Mouse (Mus musculus) limb, embryonic 12.5 days (tissue): ENCODE data around the gene Krtap31-1. TPM values are rescaled to one million over a fixed set of nuclear protein-coding genes. Genes with fewer than 3 reads are reported as not detected.
"Not testable (repeated sequence)": the region's sequence is repeated elsewhere in the genome, so short reads cannot be mapped to it uniquely, and the experiment has no call there.

Experiments
- ATAC-seq: fragments of 200-750 bp; cut with Nextera tagmentation; 2 replicates; pipeline ENCODE4 v1.8.0; 2017; ENCODE audit warnings: low read depth, moderate TSS enrichment; ENCODE audit not compliant: insufficient number of reproducible peaks, insufficient read depth, low FRiP score, low TSS enrichment
- H3K27ac ChIP-seq: fragments of 300-500 bp; sonication (generic); 2 replicates; pipeline ENCODE4 v1.5.1; 2016; ENCODE audit warnings: mild to moderate bottlenecking, moderate library complexity
- H3K27me3 ChIP-seq: fragments of 300-500 bp; sonication (generic); 2 replicates; pipeline ENCODE4 v1.6.1; 2016; ENCODE audit warnings: mild to moderate bottlenecking, moderate library complexity
- H3K36me3 ChIP-seq: fragments of 300-500 bp; sonication (generic); 2 replicates; pipeline ENCODE4 v1.6.1; 2016; ENCODE audit warnings: mild to moderate bottlenecking, moderate library complexity
- H3K4me1 ChIP-seq: fragments of 300-500 bp; sonication (generic); replicated peaks from 2 replicates; pipeline ENCODE4 v1.6.1; 2016
- H3K4me2 ChIP-seq: fragments of 300-500 bp; sonication (generic); 2 replicates; pipeline ENCODE4 v1.6.1; 2016; ENCODE audit warnings: mild to moderate bottlenecking, moderate library complexity
- H3K4me3 ChIP-seq: fragments of 300-500 bp; sonication (generic); replicated peaks from 2 replicates; pipeline ENCODE4 v1.5.1; 2016; ENCODE audit warnings: mild to moderate bottlenecking
- H3K9ac ChIP-seq: fragments of 300-500 bp; sonication (generic); replicated peaks from 2 replicates; pipeline ENCODE4 v1.6.1; 2016; ENCODE audit warnings: mild to moderate bottlenecking, moderate library complexity
- H3K9me3 ChIP-seq: fragments of 300-500 bp; sonication (generic); 2 replicates; pipeline ENCODE4 v1.6.1; 2016; ENCODE audit warnings: mild to moderate bottlenecking, moderate library complexity
- WGBS: fragments of 180-500 bp; shearing (Covaris S2); methylation state at CpG from one replicate; pipeline ENCODE4 v1.1.7; 2016; 5-methylcytosine and 5-hydroxymethylcytosine counted together
- polyA plus RNA-seq: library from polyadenylated mRNA; unstranded; fragments of >200 nt; fragmentation: Nextera tagmentation; extraction: Ambion mirVana; gene quantifications from 2 replicates; pipeline ENCODE4 v1.2.1, GENCODE M21; 2016

Gene Krtap31-1
- not detected in 2 replicates for polyA plus RNA-seq

DNA sequence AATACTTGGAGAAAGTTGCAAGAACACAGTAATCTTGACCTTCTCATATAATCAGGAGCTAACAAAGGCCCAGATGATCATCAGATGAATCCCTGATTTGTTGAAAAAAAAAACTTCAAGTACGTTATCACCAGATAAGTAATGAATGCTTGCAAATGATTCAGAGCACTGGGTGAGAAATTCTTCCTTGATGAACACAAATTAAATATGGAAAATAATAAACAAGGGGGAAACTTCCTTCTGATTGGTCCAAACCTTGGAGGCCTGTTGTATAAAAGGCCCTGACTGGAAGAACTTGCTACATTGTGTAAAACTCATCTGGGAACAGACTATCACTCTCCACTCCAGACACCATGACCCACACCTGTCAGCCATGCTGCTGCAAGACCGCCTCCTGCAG is at the start of gene Krtap31-1:
Krtap31-1 (plus strand) TSS at position 301 of the 400 bp plus-strand sequence.
- Histone ChIP-seq H3K4me1 (no peaks in the 10 kb centered on the region), H3K4me2 (no peak within 1 kb of the TSS), H3K4me3 (no peak within 1 kb of the TSS), H3K27ac (no peak within 1 kb of the TSS), H3K36me3 (no peaks in the 10 kb centered on the region), H3K9me3 (no peaks in the 10 kb centered on the region), H3K27me3 (no peaks in the 10 kb centered on the region), H3K9ac (no peak within 1 kb of the TSS)
- no peak for ATAC-seq
- WGBS: 82% methylated on average over 2 of the region's 2 CpGs

DNA sequence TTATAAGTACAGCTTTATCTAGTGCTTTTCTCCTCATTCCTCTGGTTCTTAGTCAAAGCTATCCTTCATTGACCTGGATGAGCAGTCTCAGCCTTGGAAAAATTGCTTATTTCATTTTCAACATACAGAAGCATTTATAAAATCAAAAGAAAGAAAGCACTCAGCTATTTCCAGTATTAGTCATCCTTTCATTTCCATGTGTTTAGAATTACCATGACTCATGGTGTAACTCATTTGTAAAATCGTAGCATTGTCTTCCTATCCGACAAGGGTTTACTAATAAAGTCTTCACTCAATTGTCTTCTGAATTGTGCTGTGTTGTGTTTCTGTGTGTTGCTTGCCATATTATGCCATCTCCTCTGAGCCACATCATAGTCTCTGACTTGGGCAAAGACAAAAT is 49.0 kb upstream of the Krtap31-1 start:
- Histone ChIP-seq H3K9ac (no peak overlapping the region), H3K27ac (no peak overlapping the region), H3K27me3 (no peaks in the 10 kb centered on the region), H3K4me1 (no peaks in the 10 kb centered on the region), H3K4me2 (no peak overlapping the region), H3K9me3 (no peaks in the 10 kb centered on the region), H3K36me3 (no peaks in the 10 kb centered on the region), H3K4me3 (no peak overlapping the region)
- ATAC-seq: no peak
- 82% methylated on average over 2 of the region's 2 CpGs for WGBS

DNA sequence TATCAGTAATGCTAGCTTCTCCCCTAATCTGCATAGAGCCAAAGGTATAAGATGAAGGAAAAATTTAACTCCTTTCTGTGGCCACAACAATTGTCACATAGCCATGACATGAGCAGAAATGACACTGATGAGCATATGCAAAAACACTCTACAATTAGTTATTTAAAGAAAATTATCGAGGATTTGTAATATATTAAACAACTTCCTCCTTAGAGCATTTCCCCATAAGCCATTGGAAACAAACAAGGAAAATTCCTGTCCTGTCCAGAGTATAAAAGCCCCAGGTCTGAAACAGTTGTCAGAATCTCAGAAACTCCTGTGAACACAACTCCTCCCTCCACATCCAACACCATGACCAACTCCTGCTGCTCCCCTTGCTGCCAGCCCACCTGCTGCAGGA is 43.5 kb upstream of the Krtap31-1 start, which contains the start of gene Gm11559:
Gm11559 (plus strand) TSS at position 301 of the 400 bp plus-strand sequence.
- not testable (repeated sequence) for H3K4me3 ChIP-seq, H3K27ac ChIP-seq, ATAC-seq, H3K9ac ChIP-seq, H3K4me2 ChIP-seq, H3K9me3 ChIP-seq, H3K4me1 ChIP-seq, H3K27me3 ChIP-seq, H3K36me3 ChIP-seq
- 76% methylated on average over 1 of the region's 1 CpGs for WGBS

GRCm38 (mm10) chr11:99873089-99873488 is 34.6 kb upstream of the Krtap31-1 start, which contains the start of gene Krtap9-1:
TSS of gene Krtap9-1 (plus strand) at chr11:99873389.
- H3K4me3 ChIP-seq, H3K9me3 ChIP-seq, H3K9ac ChIP-seq, H3K27me3 ChIP-seq, H3K36me3 ChIP-seq, H3K4me2 ChIP-seq, H3K4me1 ChIP-seq, ATAC-seq, H3K27ac ChIP-seq: not testable (repeated sequence)
- 66% methylated on average over 1 of the region's 1 CpGs for WGBS

GRCm38 (mm10) chr11:99878887-99879286 is 28.8 kb upstream of the Krtap31-1 start, which contains the start of gene Gm11567:
TSS of gene Gm11567 (plus strand) at chr11:99879187.
- H3K9ac ChIP-seq, H3K27ac ChIP-seq, H3K9me3 ChIP-seq, H3K27me3 ChIP-seq, ATAC-seq, H3K36me3 ChIP-seq, H3K4me3 ChIP-seq, H3K4me2 ChIP-seq, H3K4me1 ChIP-seq: not testable (repeated sequence)
- 50% methylated on average over 1 of the region's 1 CpGs for WGBS

DNA sequence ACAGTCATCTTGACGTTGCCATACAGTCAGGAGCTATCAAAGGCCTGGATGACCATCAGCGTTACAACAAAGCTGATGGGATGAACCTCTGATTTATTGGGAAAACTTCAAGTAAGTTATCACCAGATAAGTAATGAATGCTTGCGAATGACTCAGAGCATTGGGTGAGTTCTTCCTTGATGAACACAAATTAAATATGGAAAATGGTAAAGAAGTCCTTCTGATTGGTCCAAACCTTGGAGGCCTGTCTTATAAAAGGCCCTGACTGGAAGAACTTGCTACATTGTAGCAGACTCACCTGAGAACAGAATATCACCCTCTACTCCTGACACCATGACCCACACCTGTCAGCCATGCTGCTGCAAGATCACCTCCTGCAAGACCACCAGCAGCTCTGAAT is 6.7 kb downstream of the Krtap31-1 start, which contains the start of gene Gm11565:
Gm11565 (plus strand) TSS at position 301 of the 400 bp plus-strand sequence.
- Histone ChIP-seq H3K27me3 (no peaks in the 10 kb centered on the region), H3K9me3 (no peaks in the 10 kb centered on the region), H3K27ac (no peak within 1 kb of the TSS), H3K9ac (no peak within 1 kb of the TSS), H3K36me3 (no peaks in the 10 kb centered on the region), H3K4me1 (no peaks in the 10 kb centered on the region), H3K4me3 (no peak within 1 kb of the TSS), H3K4me2 (no peak within 1 kb of the TSS)
- WGBS: 92% methylated on average over 3 of the region's 3 CpGs
- ATAC-seq: no peak

- Histone ChIP-seq H3K9me3 (peaks cover 3% of the 10 kb centered on the region; the same call in 1 of the 2 replicates), H3K4me2 (no peak within 1 kb of the TSS), H3K9ac (no peak within 1 kb of the TSS), H3K36me3 (no peaks in the 10 kb centered on the region), H3K4me3 (no peak within 1 kb of the TSS), H3K27ac (no peak within 1 kb of the TSS), H3K27me3 (no peaks in the 10 kb centered on the region; the same call in 1 of the 2 replicates), H3K4me1 (no peaks in the 10 kb centered on the region)
- 94% methylated on average over 1 of the region's 1 CpGs for WGBS
- ATAC-seq: no peak
These were observed 28.3 kb downstream of the Krtap31-1 start, which contains the start of gene Krtap31-2 for GRCm38 (mm10) chr11:99935991-99936390. TSS of gene Krtap31-2 (plus strand) at chr11:99936291.

GRCm38 (mm10) chr11:99937751-99938264 is 30.1 kb downstream of the Krtap31-1 start:
- WGBS: 86% methylated on average over 9 of the region's 9 CpGs
- Histone ChIP-seq H3K9me3 (no peaks in the 10 kb centered on the region), H3K36me3 (no peaks in the 10 kb centered on the region), H3K27ac (no peak overlapping the region), H3K4me2 (no peak overlapping the region), H3K9ac (no peak overlapping the region), H3K4me3 (no peak overlapping the region), H3K4me1 (no peaks in the 10 kb centered on the region), H3K27me3 (no peaks in the 10 kb centered on the region)
- no peak for ATAC-seq

GRCm38 (mm10) chr11:99948175-99948574 is 40.5 kb downstream of the Krtap31-1 start, which contains the start of gene Krtap9-5:
TSS of gene Krtap9-5 (plus strand) at chr11:99948475.
- Histone ChIP-seq H3K4me1 (no peaks in the 10 kb centered on the region), H3K36me3 (no peaks in the 10 kb centered on the region), H3K9me3 (no peaks in the 10 kb centered on the region), H3K27me3 (no peaks in the 10 kb centered on the region), H3K4me2 (no peak within 1 kb of the TSS), H3K9ac (no peak within 1 kb of the TSS), H3K27ac (no peak within 1 kb of the TSS), H3K4me3 (no peak within 1 kb of the TSS)
- ATAC-seq: no peak
- 87% methylated on average over 2 of the region's 2 CpGs for whole genome bisulfite sequencing

Other genes starting within 250 kb of the Krtap31-1 start
- not detected in 2 replicates for gene Gm11563, start 249.0 kb upstream of the Krtap31-1 start, polyA plus RNA-seq
- gene Krtap4-6, start 242.0 kb upstream of the Krtap31-1 start, polyA plus RNA-seq: not detected in 2 replicates
- not detected in 2 replicates for gene Gm14190, start 217.2 kb upstream of the Krtap31-1 start, polyA plus RNA-seq
- gene Gm14180, start 173.6 kb upstream of the Krtap31-1 start, polyA plus RNA-seq: not detected in 2 replicates
- gene Gm11595, start 135.0 kb upstream of the Krtap31-1 start, polyA plus RNA-seq: not detected in 2 replicates
- gene Krtap4-8, start 127.2 kb upstream of the Krtap31-1 start, polyA plus RNA-seq: not detected in 2 replicates
- gene Krtap4-9, start 122.7 kb upstream of the Krtap31-1 start, polyA plus RNA-seq: not detected in 2 replicates
- gene Gm11596, start 114.5 kb upstream of the Krtap31-1 start, polyA plus RNA-seq: not detected in 2 replicates
- gene Gm11569, start 109.0 kb upstream of the Krtap31-1 start, polyA plus RNA-seq: not detected in 2 replicates
- not detected in 2 replicates for gene Gm11554, start 103.5 kb upstream of the Krtap31-1 start, polyA plus RNA-seq
- gene Krtap4-13, start 98.0 kb upstream of the Krtap31-1 start, polyA plus RNA-seq: not detected in 2 replicates
- not detected in 2 replicates for gene Gm11564, start 92.3 kb upstream of the Krtap31-1 start, polyA plus RNA-seq
- not detected in 2 replicates for gene 2300003K06Rik, start 69.9 kb upstream of the Krtap31-1 start, polyA plus RNA-seq
- not detected in 2 replicates for gene Krtap4-16, start 56.3 kb upstream of the Krtap31-1 start, polyA plus RNA-seq
- not detected in 2 replicates for gene Gm11568, start 50.0 kb upstream of the Krtap31-1 start, polyA plus RNA-seq
- gene Gm11559, start 43.4 kb upstream of the Krtap31-1 start, polyA plus RNA-seq: not detected in 2 replicates
- not detected in 2 replicates for gene Krtap9-1, start 34.5 kb upstream of the Krtap31-1 start, polyA plus RNA-seq
- not detected in 2 replicates for gene Gm11567, start 28.7 kb upstream of the Krtap31-1 start, polyA plus RNA-seq
- gene Gm11565, start 6.8 kb downstream of the Krtap31-1 start, polyA plus RNA-seq: not detected in 2 replicates
- gene Krtap31-2, start 28.4 kb downstream of the Krtap31-1 start, polyA plus RNA-seq: not detected in 2 replicates
- gene Krtap9-5, start 40.6 kb downstream of the Krtap31-1 start, polyA plus RNA-seq: not detected in 2 replicates
- gene Krtap29-1, start 71.1 kb downstream of the Krtap31-1 start, polyA plus RNA-seq: not detected in 2 replicates
- not detected in 2 replicates for gene Krtap16-1, start 78.7 kb downstream of the Krtap31-1 start, polyA plus RNA-seq
- gene Krtap17-1, start 86.1 kb downstream of the Krtap31-1 start, polyA plus RNA-seq: 1.4 and 1.9 TPM in 2 replicates
- not detected in 2 replicates for gene Krt33a, start 108.3 kb downstream of the Krtap31-1 start, polyA plus RNA-seq
- 0.18 and 0.27 TPM in 2 replicates for gene Krt33b, start 121.9 kb downstream of the Krtap31-1 start, polyA plus RNA-seq
- not detected in 2 replicates for gene Krt34, start 133.6 kb downstream of the Krtap31-1 start, polyA plus RNA-seq
- not detected in 2 replicates for gene Krt31, start 142.6 kb downstream of the Krtap31-1 start, polyA plus RNA-seq
- gene Krt32, start 180.3 kb downstream of the Krtap31-1 start, polyA plus RNA-seq: not detected in 2 replicates
- gene Krt35, start 188.3 kb downstream of the Krtap31-1 start, polyA plus RNA-seq: 0.28 and 0.70 TPM in 2 replicates
- gene Krt36, start 197.7 kb downstream of the Krtap31-1 start, polyA plus RNA-seq: 0.13 and 0.16 TPM in 2 replicates
- gene Krt13, start 213.6 kb downstream of the Krtap31-1 start, polyA plus RNA-seq: not detected in 2 replicates
- 42.4 and 61.2 TPM in 2 replicates for gene Krt15, start 228.0 kb downstream of the Krtap31-1 start, polyA plus RNA-seq
- 8.4 and 8.7 TPM in 2 replicates for gene Krt19, start 240.7 kb downstream of the Krtap31-1 start, polyA plus RNA-seq